5 mouse cellular contexts compared by ENCODE assay signal in genomic region chr2:3705283-3705682, GRCm38 (mm10).
DNase-seq lines count a peak whose midpoint lies in the region; ATAC-seq and TF ChIP-seq lines count a peak whose summit lies in the region.
"Not testable (repeated sequence)": the region's sequence is repeated elsewhere in the genome, so short reads cannot be mapped to it uniquely, and the experiment has no call there.

No protein-coding gene starts in this region.

- WGBS in intestine, postnatal 0 days: 46% methylated on average over 3 of the region's 3 CpGs
- WGBS in kidney, embryonic 14.5 days: 46% methylated on average over 3 of the region's 3 CpGs
- 38% methylated on average over 3 of the region's 3 CpGs for WGBS in kidney, embryonic 16.5 days
- WGBS in liver, adult 2 months: 21% methylated on average over 3 of the region's 3 CpGs

- DNase-seq in G1E (ENCODE audit: low spot score); liver, adult 2 months (ENCODE audit: extremely low read depth, low read depth, low spot score): not testable (repeated sequence)

- not testable (repeated sequence) for H3K9me3 ChIP-seq in G1E (replicated peaks); intestine, postnatal 0 days (ENCODE audit: control insufficient read depth); kidney, embryonic 14.5 days (ENCODE audit: control insufficient read depth, low read length); kidney, embryonic 16.5 days (ENCODE audit: low read length)

- TF ChIP-seq POLR2A in liver, adult 2 months (IDR thresholded peaks at IDR 0.05; ENCODE audit: extremely low read depth, insufficient read depth, low read length): not testable (repeated sequence)

- H3K36me3 ChIP-seq in G1E (replicated peaks); intestine, postnatal 0 days (ENCODE audit: control insufficient read depth, insufficient read depth); kidney, embryonic 14.5 days (ENCODE audit: control insufficient read depth, insufficient read depth, low read length); kidney, embryonic 16.5 days (ENCODE audit: insufficient read depth, low read length); liver, adult 2 months (ENCODE audit: control insufficient read depth, insufficient read depth, low read length): not testable (repeated sequence)

- H3K27me3 ChIP-seq in G1E (ENCODE audit: insufficient read depth, low read length); intestine, postnatal 0 days (replicated peaks; ENCODE audit: control insufficient read depth, insufficient read depth, low read length); kidney, embryonic 14.5 days (ENCODE audit: control insufficient read depth, insufficient read depth, low read length); kidney, embryonic 16.5 days (ENCODE audit: insufficient read depth, low read length); liver, adult 2 months (ENCODE audit: control insufficient read depth, insufficient read depth, low read length): not testable (repeated sequence)

- not testable (repeated sequence) for H3K4me2 ChIP-seq in intestine, postnatal 0 days (replicated peaks; ENCODE audit: low read depth); kidney, embryonic 14.5 days (replicated peaks; ENCODE audit: low read depth, low read length)
- peak overlapping the region; percentile 20; the same call in 1 of the 2 replicates for H3K4me2 ChIP-seq in kidney, embryonic 16.5 days (replicated peaks; ENCODE audit: low read depth, low read length)

- H3K9ac ChIP-seq in intestine, postnatal 0 days (ENCODE audit: low read depth, low read length); kidney, embryonic 14.5 days (ENCODE audit: low read depth, low read length); kidney, embryonic 16.5 days (replicated peaks; ENCODE audit: low read length); liver, adult 2 months (ENCODE audit: low read depth, low read length): not testable (repeated sequence)

- not testable (repeated sequence) for H3K79me2 ChIP-seq in liver, adult 2 months (ENCODE audit: control insufficient read depth, insufficient read depth, low read length)

- ATAC-seq in G1E (ENCODE audit: extremely low read depth, insufficient number of reproducible peaks, low FRiP score, poor library complexity, severe bottlenecking): 0 out of 2 replicates have a peak, but pooled peaks have one; percentile 45
- ATAC-seq in intestine, postnatal 0 days; kidney, embryonic 14.5 days (ENCODE audit: low FRiP score, low TSS enrichment); kidney, embryonic 16.5 days (ENCODE audit: low FRiP score, low TSS enrichment): not testable (repeated sequence)

- not testable (repeated sequence) for H3K4me1 ChIP-seq in G1E (ENCODE audit: insufficient read depth, low read depth, low read length); intestine, postnatal 0 days (replicated peaks; ENCODE audit: control insufficient read depth, insufficient read depth, low read length); kidney, embryonic 14.5 days (ENCODE audit: control insufficient read depth, insufficient read depth, low read length)
- peaks cover 15% of the 10 kb centered on the region for H3K4me1 ChIP-seq in kidney, embryonic 16.5 days (ENCODE audit: insufficient read depth, low read length)
- H3K4me1 ChIP-seq in liver, adult 2 months (ENCODE audit: control insufficient read depth, insufficient read depth, low read length): peaks cover 32% of the 10 kb centered on the region

- H3K27ac ChIP-seq in intestine, postnatal 0 days (ENCODE audit: low read depth, low read length): 0 out of 2 replicates have a peak overlapping the region, but pooled peaks have one; percentile 60
- H3K27ac ChIP-seq in kidney, embryonic 14.5 days (ENCODE audit: low read depth, low read length): peak overlapping the region; percentile 77
- peak overlapping the region; percentile 92 for H3K27ac ChIP-seq in kidney, embryonic 16.5 days (ENCODE audit: low read length)
- H3K27ac ChIP-seq in liver, adult 2 months (replicated peaks; ENCODE audit: insufficient read depth, low read depth, low read length): peak overlapping the region; percentile 86

- TF ChIP-seq CTCF in G1E (IDR thresholded peaks at IDR 0.05; ENCODE audit: low read depth, low read length); intestine, postnatal 0 days (IDR thresholded peaks at IDR 0.05; ENCODE audit: low read depth); liver, adult 2 months (IDR thresholded peaks at IDR 0.05; ENCODE audit: low read depth, low read length): not testable (repeated sequence)

- not testable (repeated sequence) for H3K4me3 ChIP-seq in G1E (ENCODE audit: low read depth, low read length); intestine, postnatal 0 days (ENCODE audit: low read depth, low read length); kidney, embryonic 14.5 days (ENCODE audit: low read length); kidney, embryonic 16.5 days (ENCODE audit: low read length)
- peak overlapping the region; percentile 17; the same call in 1 of the 2 replicates for H3K4me3 ChIP-seq in liver, adult 2 months (ENCODE audit: insufficient read depth, low read depth, low read length)
